Mouse (Mus musculus) brown adipose tissue, adult 24 weeks (tissue): ENCODE data around the gene Actl10. TPM values are rescaled to one million over a fixed set of nuclear protein-coding genes. Genes with fewer than 3 reads are reported as not detected.

Experiments
- H3K27ac ChIP-seq: fragments of 200-500 bp; replicated peaks from 2 replicates; pipeline ENCODE4 v1.5.1; 2012; ENCODE audit warnings: low read depth, mild to moderate bottlenecking, low read length
- H3K4me1 ChIP-seq: fragments of 200-500 bp; 2 replicates; pipeline ENCODE4 v1.6.1; 2012; ENCODE audit warnings: low read length, mixed read lengths; ENCODE audit not compliant: control insufficient read depth, insufficient read depth, insufficient read length
- H3K4me3 ChIP-seq: fragments of 200-500 bp; 2 replicates; pipeline ENCODE4 v1.5.1; 2012; ENCODE audit warnings: low read depth, mild to moderate bottlenecking, low read length, moderate library complexity; ENCODE audit not compliant: insufficient read depth
- polyA plus RNA-seq: library from polyadenylated mRNA; stranded (reverse); fragments of >200 nt; gene quantifications from 2 replicates; pipeline ENCODE4 v1.2.4, GENCODE M21; 2012; ENCODE audit not compliant: missing spikeins, insufficient read depth, insufficient read length

Gene Actl10
- polyA plus RNA-seq, 1 experiment = not detected

DNA sequence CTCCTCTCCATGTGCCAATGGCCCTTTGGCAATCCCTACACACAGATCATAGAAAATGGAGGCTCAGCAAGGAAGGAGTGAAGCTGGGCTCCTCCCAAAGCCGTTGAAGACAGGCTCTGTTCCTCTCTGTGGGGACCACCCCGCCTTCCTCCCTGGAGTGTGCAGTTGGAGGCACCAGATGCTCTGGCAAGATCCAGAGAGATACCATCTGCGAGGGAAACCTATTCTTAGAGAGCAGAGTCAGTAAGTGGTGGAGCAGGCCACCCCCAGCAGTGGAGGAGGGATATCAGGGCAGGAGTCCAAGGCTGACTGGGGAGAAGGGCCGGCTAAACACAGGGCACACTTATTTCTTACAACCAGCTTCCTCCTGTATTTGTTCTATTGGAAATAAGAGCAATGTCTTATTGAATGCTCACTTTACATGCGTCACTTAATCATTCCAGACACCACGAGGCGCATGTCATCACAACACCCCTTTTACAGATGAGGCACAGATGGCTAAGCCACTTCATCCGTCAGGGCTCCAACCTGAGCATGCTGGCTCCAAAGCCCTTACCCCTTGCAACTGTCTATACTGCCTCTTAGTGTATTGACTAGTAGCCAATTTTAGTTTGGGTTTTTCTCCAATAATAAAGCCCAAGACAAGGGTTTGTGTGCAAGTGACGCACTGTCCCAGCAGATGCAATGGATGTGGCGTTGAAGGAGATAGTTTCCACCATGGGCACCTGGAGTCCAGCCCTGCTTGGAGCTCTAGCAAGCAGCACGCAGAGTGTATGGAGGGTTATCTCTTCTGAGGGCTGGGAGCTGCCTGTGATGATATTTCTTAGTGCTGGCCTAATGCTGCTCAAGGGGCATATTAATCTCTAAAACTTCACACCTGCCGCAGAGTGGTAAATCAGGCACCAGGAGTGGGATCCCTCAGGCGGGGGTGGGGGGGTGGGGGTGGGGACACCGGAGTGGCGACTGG lies 32.6 kb downstream of the Actl10 start:
- Histone ChIP-seq H3K4me1 (0 out of 2 replicates have a peak, but pooled peaks cover 3% of the 10 kb centered on the region), H3K27ac (no peak overlapping the region), H3K4me3 (no peak overlapping the region)

DNA sequence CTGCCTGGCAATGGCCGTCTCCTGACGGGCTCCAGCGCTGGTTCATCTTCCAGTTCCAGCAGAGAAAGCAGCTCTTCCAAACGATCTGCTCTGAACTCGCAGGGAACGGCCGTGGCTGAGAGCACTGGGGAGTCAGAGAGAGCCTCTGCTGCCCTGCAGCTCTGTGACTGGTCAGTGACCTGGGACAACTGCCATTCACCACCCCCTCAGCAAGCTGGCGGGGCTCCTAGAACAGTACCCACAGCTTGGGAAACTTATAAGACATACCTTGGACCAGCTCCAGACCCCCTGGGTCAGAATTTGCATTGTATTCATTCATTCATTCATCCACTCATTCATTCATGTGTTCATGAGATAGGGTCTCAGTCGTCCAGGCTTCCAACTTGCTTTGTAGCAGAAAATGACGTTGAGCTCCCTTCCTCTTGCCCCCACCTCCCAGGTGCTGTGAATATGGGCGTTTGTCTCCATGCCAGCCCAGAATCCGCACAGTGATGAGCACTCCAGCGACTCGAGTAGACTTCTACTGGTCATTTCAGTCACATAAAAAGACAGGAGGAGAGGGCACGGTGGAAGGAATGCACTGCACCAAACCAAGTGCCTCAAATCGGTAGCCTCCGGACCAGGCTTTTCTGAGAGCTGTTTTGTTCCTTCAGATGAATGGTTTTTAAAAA lies 33.5 kb downstream of the Actl10 start:
- H3K27ac ChIP-seq = no peak overlapping the region

DNA sequence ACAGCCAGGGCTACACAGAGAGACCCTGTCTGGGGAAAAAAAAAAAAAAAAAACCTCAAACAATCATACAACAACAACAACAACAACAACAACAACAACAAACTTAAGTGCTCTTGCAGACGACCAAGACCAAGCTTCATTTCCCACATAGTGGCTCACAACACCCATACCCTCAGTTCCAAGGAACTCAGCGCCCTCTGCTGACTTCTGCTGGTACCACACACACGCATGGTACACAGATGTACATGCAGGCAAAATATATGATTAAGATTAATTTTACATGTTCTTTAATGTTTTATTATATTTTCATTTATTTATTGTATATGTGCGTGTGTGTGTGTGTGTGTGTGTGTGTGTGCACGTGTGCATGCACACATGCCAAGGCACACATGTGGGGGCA lies 34.8 kb downstream of the Actl10 start:
- no peak overlapping the region for H3K27ac ChIP-seq
- no peak overlapping the region for H3K4me3 ChIP-seq
- H3K4me1 ChIP-seq = no peaks in the 10 kb centered on the region

More for the DNA sequence above, 33.5 kb downstream of the Actl10 start:
- 0 out of 2 replicates have a peak, but pooled peaks cover 2% of the 10 kb centered on the region for H3K4me1 ChIP-seq
- no peak overlapping the region for H3K4me3 ChIP-seq

DNA sequence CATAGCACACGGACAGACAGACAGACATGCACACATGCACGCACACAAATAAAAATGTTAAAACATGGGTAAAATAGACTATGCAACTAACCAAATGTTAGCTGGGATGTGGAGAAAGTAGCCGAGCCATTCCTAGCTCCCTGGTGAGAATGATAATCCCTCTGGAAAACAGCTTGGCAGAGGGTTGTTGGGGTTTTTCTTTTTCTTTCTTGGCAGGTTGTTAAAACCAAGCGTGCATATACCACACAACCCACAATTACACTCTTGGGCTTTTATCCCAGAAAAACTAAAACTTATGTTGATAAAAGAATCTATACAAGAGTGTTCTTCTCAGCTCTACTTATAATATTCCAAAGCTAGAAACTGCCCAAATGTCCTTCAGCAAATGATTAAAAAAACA lies 37.5 kb downstream of the Actl10 start:
- no peak overlapping the region for H3K27ac ChIP-seq
- no peaks in the 10 kb centered on the region for H3K4me1 ChIP-seq
- H3K4me3 ChIP-seq = no peak overlapping the region

DNA sequence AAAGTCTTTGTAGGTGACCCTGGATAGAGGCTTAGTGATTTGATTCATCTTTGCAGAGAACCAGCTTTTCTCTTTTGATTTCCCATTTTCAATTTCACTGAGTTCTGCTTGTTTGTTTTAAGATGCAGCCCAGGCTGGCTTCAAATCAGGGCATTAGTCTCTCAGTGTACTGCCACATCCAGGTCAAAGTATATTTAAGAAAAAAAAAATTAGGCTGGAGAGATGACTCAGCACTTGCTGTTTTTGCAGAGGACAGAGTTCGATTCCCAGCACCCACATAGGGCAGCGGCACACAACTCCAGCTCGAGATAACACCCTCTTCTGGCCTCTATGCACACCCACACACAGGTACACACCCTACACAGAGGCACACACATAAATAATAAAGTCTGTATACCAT lies 39.7 kb downstream of the Actl10 start:
- no peak overlapping the region for H3K4me3 ChIP-seq
- no peak overlapping the region for H3K27ac ChIP-seq
- peaks cover 3% of the 10 kb centered on the region; the same call in 1 of the 2 replicates for H3K4me1 ChIP-seq

DNA sequence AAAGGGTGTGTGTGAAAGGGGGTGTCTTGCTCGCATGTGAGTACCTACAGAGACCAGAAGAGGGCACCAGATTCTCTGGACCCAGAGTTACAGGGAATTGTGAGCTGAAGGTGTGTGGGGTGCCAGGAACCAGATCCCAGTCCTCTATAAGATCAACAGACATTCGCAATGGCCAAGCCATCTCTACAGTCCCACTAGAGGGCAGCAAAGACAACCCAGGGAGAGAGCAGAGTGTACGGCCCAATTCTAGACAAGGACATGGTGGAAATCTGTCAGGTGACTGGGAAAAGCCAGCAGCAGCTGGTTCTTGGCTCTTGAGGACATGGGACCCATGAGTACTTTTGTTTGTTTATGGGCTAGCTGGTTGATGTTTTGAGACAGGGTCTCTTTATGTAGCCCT lies 41.4 kb downstream of the Actl10 start:
- no peak overlapping the region for H3K4me3 ChIP-seq
- H3K4me1 ChIP-seq = peaks cover 3% of the 10 kb centered on the region
- no peak overlapping the region for H3K27ac ChIP-seq

DNA sequence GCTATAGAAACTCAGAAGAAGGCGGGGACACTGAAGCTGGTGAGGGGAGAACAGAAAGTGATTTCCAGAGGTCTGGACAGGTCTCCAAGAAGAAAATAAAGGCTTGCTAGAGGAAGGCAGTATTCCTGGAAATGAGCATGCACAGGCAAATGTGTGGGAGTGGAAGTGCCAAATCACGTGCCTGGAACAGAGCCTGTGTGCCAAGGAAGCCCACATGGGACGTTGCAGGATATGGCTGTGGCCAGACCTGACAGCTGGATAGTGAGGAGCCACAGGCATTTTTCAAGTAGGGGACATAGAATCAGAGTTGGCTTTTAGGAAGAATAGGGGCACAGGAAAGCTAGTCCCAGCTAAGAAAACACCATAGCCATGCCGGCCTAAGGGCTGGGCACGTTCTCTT lies 44.2 kb downstream of the Actl10 start:
- Histone ChIP-seq H3K27ac (no peak overlapping the region), H3K4me1 (peaks cover 3% of the 10 kb centered on the region), H3K4me3 (no peak overlapping the region)

DNA sequence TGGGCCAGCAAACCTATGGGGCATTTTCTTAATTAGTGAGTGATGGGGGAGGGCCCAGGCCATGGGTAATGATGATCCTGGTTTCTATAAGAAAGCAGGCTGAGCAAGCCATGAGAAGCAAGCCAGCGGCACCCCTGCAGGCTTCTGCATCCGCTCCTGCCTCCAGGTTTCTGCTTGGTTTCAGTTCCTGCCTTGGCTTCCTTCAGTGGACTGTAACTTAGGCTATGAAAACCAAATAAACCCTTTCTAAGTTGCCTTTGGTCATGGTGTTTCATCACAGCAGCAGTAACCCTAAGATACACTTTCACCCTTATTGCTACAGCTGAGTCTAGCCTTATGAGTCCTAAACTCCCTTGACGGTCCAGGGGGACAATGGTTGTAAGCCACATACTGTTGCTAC lies 45.8 kb downstream of the Actl10 start:
- Histone ChIP-seq H3K4me1 (peaks cover 5% of the 10 kb centered on the region), H3K4me3 (no peak overlapping the region), H3K27ac (no peak overlapping the region)

DNA sequence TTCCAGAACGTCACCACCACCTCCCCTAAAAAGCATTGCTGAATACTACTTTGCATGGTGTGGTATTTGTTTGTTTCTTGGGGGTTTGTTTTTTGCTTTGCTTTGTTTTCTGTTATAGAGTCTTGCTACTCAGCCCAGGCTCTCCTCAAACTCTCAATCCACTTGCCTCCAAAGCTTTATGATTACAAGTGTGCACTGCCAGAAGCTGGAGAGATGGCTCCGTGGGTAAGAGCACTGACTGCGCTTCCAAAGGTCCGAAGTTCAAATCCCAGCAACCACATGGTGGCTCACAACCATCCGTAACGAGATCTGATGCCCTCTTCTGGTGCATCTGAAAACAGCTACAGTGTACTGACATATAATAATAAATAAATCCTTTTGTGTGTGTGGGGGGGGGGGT lies 49.0 kb downstream of the Actl10 start:
- H3K4me1 ChIP-seq = peaks cover 8% of the 10 kb centered on the region
- H3K27ac ChIP-seq = no peak overlapping the region
- H3K4me3 ChIP-seq = no peak overlapping the region

DNA sequence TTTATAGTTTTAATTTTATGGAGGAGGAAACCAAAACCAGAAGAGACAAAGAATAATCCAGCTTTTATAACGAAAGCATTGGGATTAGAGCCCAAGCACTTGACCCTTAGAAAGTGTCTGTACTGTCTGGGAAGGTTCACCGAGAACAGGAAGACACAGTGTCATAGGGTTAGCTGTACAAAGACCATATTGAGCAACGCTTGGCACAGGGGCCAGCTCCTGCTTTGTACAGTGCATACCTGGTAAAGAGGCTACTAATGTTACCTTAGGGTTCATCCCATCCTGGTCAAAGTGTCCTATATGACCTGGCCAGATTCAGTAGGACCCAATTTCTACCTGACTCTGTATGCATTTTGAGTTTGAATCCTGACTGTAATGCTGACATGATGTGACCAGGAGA lies 49.7 kb downstream of the Actl10 start:
- Histone ChIP-seq H3K27ac (no peak overlapping the region), H3K4me1 (peaks cover 5% of the 10 kb centered on the region), H3K4me3 (no peak overlapping the region)

Other genes with a start within 250 kb of the Actl10 start
- not detected in 2 replicates for gene Bpifb9b, start 244.5 kb upstream of the Actl10 start, polyA plus RNA-seq
- 7.1 and 12.7 TPM in 2 replicates for gene Cdk5rap1, start 178.8 kb upstream of the Actl10 start, polyA plus RNA-seq
- 17.1 and 29.6 TPM in 2 replicates for gene Snta1, start 143.7 kb upstream of the Actl10 start, polyA plus RNA-seq
- 6.9 and 7.9 TPM in 2 replicates for gene Cbfa2t2, start 115.3 kb upstream of the Actl10 start, polyA plus RNA-seq
- not detected in 2 replicates for gene 1700003F12Rik, start 4.7 kb upstream of the Actl10 start, polyA plus RNA-seq
- not detected in 2 replicates for gene Necab3, start 7.1 kb downstream of the Actl10 start, polyA plus RNA-seq
- 0.63 and 1.3 TPM in 2 replicates for gene E2f1, start 18.1 kb downstream of the Actl10 start, polyA plus RNA-seq
- 44.4 and 59.3 TPM in 2 replicates for gene Pxmp4, start 51.9 kb downstream of the Actl10 start, polyA plus RNA-seq
- gene Zfp341, start 61.5 kb downstream of the Actl10 start, polyA plus RNA-seq = 0.71 and 0.88 TPM in 2 replicates
- not detected in 2 replicates for gene 4930519P11Rik, start 61.7 kb downstream of the Actl10 start, polyA plus RNA-seq
- gene Chmp4b, start 99.9 kb downstream of the Actl10 start, polyA plus RNA-seq = 108 TPM in 2 replicates
- gene Gm14214, start 218.3 kb downstream of the Actl10 start, polyA plus RNA-seq = not detected in 2 replicates
- 51.8 and 60.5 TPM in 2 replicates for gene Raly, start 239.3 kb downstream of the Actl10 start, polyA plus RNA-seq
- gene a, start 239.6 kb downstream of the Actl10 start, polyA plus RNA-seq = not detected in 2 replicates